Mouse (Mus musculus) thymus, postnatal 0 days (tissue): Measurements from ENCODE around the gene Edf1. TPM values are rescaled to one million over a fixed set of nuclear protein-coding genes. Genes with fewer than 3 reads are reported as not detected.

Experiments
- DNase-seq: peaks from one replicate; pipeline ENCODE4 v3.0.0-alpha.2; 2015; ENCODE audit warnings: low spot score
- polyA plus RNA-seq: library from polyadenylated mRNA; unstranded; fragments of >200 nt; fragmentation: Nextera tagmentation; extraction: Ambion mirVana; gene quantifications from 2 replicates; pipeline ENCODE4 v1.2.1, GENCODE M21; 2015

Gene Edf1
- polyA plus RNA-seq, 1 experiment from 2014 or later = 466 TPM

- DNase-seq = peak; percentile 84
Measured at GRCm38 (mm10) chr2:25581294-25581864, 23.7 kb downstream of the Edf1 start, which contains the start of gene Ajm1. Gene Ajm1 (minus strand): TSS chr2:25581757.

DNA sequence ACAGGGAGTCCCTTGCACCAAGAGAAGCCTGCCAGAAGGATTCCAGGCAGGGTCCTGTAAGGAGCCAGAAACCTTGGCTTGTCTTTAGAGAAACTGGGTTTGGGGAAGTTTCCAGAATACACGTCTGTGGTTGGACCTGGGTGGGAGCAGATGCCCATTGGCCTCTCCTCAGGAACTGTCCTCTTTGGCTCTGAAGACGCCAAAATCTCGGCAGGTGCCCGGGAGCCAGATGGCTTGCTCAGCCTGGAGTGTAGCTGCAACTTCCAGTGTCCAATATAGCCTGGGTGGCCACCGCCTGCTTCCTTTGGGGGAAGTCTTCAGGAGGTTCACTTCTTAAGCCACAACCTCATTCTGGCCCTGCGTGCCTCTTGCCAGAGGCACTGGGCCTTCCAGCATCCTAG lies 24.3 kb downstream of the Edf1 start:
- DNase-seq = no peak

- DNase-seq = peak; percentile 13
Measured at GRCm38 (mm10) chr2:25582466-25583119, 24.9 kb downstream of the Edf1 start.

DNA sequence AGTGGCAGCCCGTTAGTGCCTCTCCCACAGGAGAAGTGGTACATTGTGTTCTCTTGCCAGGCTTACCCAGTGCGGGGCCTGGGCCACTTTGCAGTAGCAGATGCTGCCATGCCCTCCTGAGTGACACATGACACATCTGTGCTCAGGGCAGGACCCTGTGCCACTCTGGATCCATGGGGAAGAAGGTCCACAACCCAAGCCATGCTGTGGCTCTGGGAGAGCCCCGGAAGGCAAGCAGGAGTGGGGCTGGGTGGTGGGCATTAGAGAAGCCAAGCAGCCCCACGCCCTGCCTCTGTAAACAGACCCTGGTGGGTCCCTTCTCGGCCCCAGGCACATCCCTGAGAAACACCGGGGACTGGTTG lies 25.5 kb downstream of the Edf1 start:
- DNase-seq = no peak

DNA sequence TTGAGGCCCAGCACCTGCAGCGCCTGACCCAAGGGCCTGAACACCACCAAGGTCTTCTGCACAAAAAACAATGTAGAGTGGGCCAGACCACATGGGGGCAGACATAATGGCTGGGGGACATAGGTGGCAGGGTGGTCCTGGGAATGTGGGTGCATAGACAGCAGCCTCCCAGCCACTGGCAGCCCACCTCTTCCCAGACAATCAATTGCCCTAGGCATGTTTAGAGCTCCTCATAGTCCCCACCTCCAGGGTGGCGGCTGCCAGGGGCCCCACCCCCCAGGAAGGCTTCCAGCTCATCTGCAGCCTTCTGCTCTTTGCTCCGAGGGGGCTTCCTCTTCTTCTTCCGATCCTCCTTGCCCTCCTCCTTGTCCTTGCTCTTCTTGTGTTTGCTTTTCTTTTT lies 25.9 kb downstream of the Edf1 start:
- no peak for DNase-seq

DNA sequence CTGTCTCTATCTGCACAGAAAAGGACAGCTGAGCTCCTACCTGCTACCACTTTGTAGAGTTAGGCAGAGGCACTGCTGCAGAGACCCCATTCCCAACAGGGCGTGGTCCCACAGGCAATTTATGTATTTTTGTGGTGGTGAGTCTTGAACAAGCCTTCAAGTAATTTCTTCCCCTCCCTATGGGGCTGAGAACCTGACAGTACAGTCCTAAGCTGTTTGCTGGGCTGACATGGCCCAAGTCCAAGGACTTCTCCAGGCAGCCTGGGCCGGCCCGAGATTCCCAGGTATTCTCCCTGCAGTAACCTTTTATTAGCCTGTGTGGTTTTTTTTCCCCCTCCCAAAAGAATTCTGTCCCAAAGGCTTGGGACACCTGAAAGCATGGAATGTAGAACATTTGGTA lies 26.5 kb downstream of the Edf1 start:
- no peak for DNase-seq

DNA sequence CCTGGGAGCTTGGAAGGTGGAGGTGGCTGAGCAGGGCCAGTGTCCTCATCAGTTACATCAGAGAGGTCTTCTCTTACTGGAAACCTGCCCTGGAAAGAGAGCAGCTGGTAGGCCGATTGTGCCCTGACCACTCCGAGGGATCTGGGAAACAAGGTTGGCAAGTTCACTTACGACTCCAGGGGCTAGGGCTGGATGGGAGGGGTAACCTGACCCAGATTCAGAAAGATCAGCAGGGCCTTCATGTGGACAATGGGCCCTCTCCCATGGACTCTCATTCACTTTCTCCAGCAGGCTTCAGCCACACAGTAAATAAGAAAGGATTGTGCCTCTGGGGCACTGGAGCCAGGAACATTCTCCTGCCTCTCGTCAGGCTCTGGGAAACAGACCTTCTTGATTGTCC lies 27.2 kb downstream of the Edf1 start:
- DNase-seq = no peak

DNA sequence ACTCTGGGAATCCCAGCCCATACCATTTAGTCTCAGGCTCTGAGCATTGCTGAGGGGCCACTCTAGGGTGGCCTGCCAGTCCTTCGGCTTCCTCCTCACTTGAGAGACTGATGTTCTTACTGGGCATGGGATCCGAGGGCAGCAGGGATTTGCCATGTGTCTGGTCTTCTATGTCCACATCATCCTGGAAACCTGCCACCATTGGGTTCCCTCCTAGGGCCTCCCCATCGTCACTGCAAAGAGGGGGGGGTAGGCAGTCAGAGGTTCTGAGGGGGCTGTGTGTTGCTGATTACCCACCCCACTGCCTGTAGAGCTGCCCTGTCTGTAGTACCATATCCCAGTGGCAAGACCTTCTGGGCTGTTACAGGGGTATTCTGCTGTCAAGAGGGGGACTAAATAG lies 28.0 kb downstream of the Edf1 start:
- DNase-seq = no peak

GRCm38 (mm10) chr2:25587290-25587689 lies 29.6 kb downstream of the Edf1 start:
- DNase-seq = no peak

GRCm38 (mm10) chr2:25588227-25588907 lies 30.7 kb downstream of the Edf1 start:
- DNase-seq = no peak

GRCm38 (mm10) chr2:25591863-25592262 lies 34.2 kb downstream of the Edf1 start:
- DNase-seq = peak; percentile 56

GRCm38 (mm10) chr2:25596765-25597510 lies 39.3 kb downstream of the Edf1 start:
- no peak for DNase-seq

DNA sequence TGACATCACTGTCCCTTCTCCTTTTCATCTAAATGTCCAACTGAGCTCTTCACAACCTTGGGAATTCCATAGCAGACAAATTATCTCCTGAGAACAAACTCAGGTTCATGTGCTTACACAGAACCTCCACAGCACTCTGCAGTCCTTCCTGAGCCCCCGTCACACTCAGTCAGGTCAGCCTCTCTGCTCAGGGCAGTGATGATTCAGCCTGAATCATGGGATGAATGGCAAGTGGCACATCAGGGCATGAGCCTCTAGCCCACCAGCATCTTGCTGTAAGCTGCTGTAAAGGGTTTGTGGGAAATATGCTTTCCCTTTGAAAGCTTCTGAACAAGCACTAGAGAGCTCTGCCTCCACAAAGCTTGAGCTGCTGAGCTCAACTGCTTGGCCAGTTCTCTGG lies 41.1 kb downstream of the Edf1 start:
- DNase-seq = no peak

DNA sequence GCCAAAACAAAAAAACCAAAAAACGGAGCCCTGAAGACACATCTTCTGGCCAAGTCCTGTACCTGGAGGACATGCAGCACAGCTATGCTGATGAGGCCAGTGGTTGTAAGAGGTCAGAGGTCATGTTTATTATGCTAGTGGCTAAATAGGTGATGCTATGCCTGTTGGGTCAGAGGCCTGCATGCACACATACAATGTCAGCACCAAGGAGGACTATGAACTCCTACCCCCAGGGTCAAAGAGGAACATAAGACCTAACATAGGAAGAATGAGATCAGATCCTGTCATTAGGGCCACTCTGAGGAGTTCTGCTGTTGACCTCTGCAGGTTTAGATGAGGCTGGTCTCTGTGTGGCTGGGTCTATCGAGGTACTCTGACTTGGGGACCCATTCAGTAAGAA lies 42.4 kb downstream of the Edf1 start:
- DNase-seq = no peak

DNA sequence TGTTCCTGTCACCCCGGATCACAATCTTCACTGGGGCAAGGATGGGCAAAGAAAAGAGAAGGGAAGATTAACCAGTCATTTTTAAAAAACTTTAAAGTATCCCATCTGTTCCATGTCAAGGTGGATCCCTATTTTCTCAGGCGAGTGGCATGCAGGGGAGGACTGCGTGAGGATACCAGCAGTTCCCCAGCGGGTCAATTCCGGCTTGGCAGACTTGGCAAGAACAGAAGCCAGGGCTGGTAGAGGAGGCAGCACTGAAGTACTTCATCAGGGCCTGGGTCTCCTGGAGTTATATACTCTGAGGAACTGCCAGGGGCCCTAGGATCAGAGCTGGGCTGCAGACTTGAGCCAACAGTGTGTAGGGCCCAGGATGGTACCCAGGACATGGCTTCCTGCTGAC lies 44.9 kb downstream of the Edf1 start:
- DNase-seq = no peak

DNA sequence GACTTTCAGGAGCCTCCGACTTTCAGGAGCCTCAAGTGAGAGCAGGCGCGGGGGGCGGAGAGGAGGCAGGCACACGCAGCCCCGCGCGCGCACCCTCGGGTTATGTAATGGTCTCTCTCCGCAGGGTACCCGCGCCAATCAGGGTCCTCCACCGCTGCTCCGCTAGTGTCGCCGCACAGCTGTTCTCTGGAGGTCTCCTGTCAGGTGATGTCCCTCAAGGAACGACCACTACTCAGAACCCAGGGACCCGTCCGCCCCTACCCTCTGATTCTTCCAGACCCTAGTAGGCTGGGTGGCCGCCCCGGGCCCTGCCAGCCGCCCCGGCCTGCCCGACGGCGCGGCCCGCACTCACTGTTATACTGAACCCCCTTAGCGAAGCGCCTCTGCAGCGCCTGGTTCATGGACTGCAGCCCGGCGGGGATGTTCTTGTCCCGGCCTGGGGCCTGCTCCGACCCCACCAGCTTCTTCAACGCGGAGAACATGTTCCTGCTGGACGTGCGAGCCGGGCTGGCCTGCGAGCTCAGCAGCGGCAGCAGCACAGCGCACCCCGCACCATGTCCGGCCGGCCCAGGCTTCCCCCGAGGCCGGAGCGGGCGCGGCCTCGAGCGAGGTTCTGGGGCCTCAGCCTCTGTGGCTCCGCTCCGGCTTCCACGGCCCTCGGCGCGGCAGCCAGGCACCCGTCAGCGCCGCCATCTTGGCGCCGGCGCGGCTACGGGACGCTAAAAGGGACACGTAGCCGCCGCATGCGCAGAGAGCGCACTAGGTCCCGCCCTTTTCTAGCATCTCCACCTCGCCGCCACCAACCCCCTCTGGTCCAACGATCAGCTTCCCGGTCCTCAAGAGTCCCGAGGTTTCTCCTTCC lies 50.3 kb downstream of the Edf1 start, which contains the start of gene Rabl6:
TSS of gene Rabl6 (minus strand) at position 761 of the 862 bp plus-strand sequence.
- peak; percentile 89 for DNase-seq

DNA sequence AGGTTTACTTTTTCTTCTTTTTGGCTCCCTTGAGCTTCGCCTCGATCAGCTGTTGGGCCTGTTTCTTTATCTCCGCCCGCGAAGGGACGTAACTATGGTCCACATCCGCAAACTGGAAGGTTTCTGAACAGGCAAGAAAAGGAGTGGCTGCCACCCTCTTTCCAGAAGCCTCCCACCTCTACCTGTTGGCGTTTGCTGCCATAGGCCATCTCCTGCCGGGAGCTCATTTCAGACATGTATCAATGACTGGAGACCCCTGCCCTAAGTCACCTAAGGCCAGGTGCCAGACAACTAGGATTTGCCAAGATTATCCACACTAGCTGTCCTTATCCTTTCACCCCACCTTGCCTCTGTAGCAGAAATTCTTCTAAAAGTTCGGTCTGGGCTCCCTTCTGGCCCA lies 51.0 kb downstream of the Edf1 start:
- no peak for DNase-seq
